Mouse (Mus musculus) embryonic facial prominence, embryonic 15.5 days (tissue): ENCODE measurements around the gene Cmah. TPM values are rescaled to one million over a fixed set of nuclear protein-coding genes. Genes with fewer than 3 reads are reported as not detected.

Experiments
- polyA plus RNA-seq: library from polyadenylated mRNA; unstranded; fragments of >200 nt; fragmentation: Nextera tagmentation; extraction: Ambion mirVana; gene quantifications from 2 replicates; pipeline ENCODE4 v1.2.1, GENCODE M21; 2015

Gene Cmah
- polyA plus RNA-seq, 1 experiment from 2014 or later = 0.49 TPM

Other genes starting within 250 kb of the Cmah start
- 35.8 and 39.9 TPM in 2 replicates for gene Carmil1, start 46.6 kb upstream of the Cmah start, polyA plus RNA-seq